Mouse (Mus musculus) E14TG2a.4 (cell line): ENCODE measurements around the gene Gm8362.
"Not testable (repeated sequence)": the region's sequence is repeated elsewhere in the genome, so short reads cannot be mapped to it uniquely, and the experiment has no call there.

Source experiments
- H3K27me3 ChIP-seq: 2 replicates; pipeline ENCODE4 v1.6.1; 2014; ENCODE audit warnings: low read length, control low read depth; ENCODE audit not compliant: insufficient read depth
- H3K36me3 ChIP-seq: 2 replicates; pipeline ENCODE4 v1.6.1; 2014; ENCODE audit warnings: low read length, control low read depth; ENCODE audit not compliant: insufficient read depth
- H3K4me1 ChIP-seq: replicated peaks from 2 replicates; pipeline ENCODE4 v1.6.1; 2014; ENCODE audit warnings: low read depth, low read length, control low read depth
- H3K4me3 ChIP-seq: replicated peaks from 2 replicates; pipeline ENCODE4 v1.5.1; 2014; ENCODE audit warnings: mild to moderate bottlenecking, low read length
- H3K9me3 ChIP-seq: 2 replicates; pipeline ENCODE4 v1.6.1; 2014; ENCODE audit warnings: low read length, control low read depth

Gene Gm8362

GRCm38 (mm10) chr14:6774311-6774710 lies at the start of gene Gm8362:
Gene Gm8362 (minus strand): TSS chr14:6774411.
- not testable (repeated sequence) for H3K4me3 ChIP-seq, H3K4me1 ChIP-seq, H3K27me3 ChIP-seq, H3K36me3 ChIP-seq, H3K9me3 ChIP-seq

- H3K4me3 ChIP-seq, result not testable (repeated sequence)
Observed at GRCm38 (mm10) chr14:6823297-6823696, 49.1 kb upstream of the Gm8362 start.

GRCm38 (mm10) chr14:6757231-6757536 lies 17.0 kb downstream of the Gm8362 start:
- not testable (repeated sequence) for H3K9me3 ChIP-seq, H3K4me1 ChIP-seq, H3K27me3 ChIP-seq, H3K36me3 ChIP-seq, H3K4me3 ChIP-seq

More at GRCm38 (mm10) chr14:6823297-6823696, 49.1 kb upstream of the Gm8362 start:
- not testable (repeated sequence) for H3K4me1 ChIP-seq, H3K36me3 ChIP-seq, H3K9me3 ChIP-seq, H3K27me3 ChIP-seq

GRCm38 (mm10) chr14:6756384-6757230 lies 17.6 kb downstream of the Gm8362 start:
- not testable (repeated sequence) for H3K9me3 ChIP-seq, H3K4me1 ChIP-seq, H3K36me3 ChIP-seq, H3K27me3 ChIP-seq
- peak overlapping the region; percentile 66 for H3K4me3 ChIP-seq

- H3K36me3 ChIP-seq, H3K4me1 ChIP-seq, H3K4me3 ChIP-seq, H3K9me3 ChIP-seq, H3K27me3 ChIP-seq: not testable (repeated sequence)
Observed at GRCm38 (mm10) chr14:6742232-6742631, 32.0 kb downstream of the Gm8362 start, which contains the start of gene Gm3636. Gene Gm3636 (minus strand): TSS chr14:6742332.

GRCm38 (mm10) chr14:6720151-6720550 lies 54.1 kb downstream of the Gm8362 start, which contains the start of gene Gm8050:
Gene Gm8050 (minus strand): TSS chr14:6720251.
- not testable (repeated sequence) for H3K9me3 ChIP-seq, H3K27me3 ChIP-seq, H3K36me3 ChIP-seq, H3K4me3 ChIP-seq, H3K4me1 ChIP-seq
